Mouse (Mus musculus) Patski (cell line): ENCODE measurements around the gene Tmem181a. TPM values are rescaled to one million over a fixed set of nuclear protein-coding genes. Genes with fewer than 3 reads are reported as not detected.
"Not testable (repeated sequence)": the region's sequence is repeated elsewhere in the genome, so short reads cannot be mapped to it uniquely, and the experiment has no call there.

ENCODE experiments used
- ATAC-seq: fragments of 100-300 bp; one replicate; pipeline ENCODE4 v1.8.0; 2021
- CTCF ChIA-PET: fragments of 350-600 bp; sonication (Branson Sonifier 250); formaldehyde crosslinking; loops from one replicate; lab custom pipeline; 2022; ENCODE audit warnings: inconsistent platforms; lab: Charles Lee
- POLR2A ChIA-PET: fragments of 350-600 bp; sonication (Branson Sonifier 250); formaldehyde crosslinking; loops from one replicate; lab custom pipeline; 2022; ENCODE audit warnings: antibody characterized with exemption, inconsistent platforms; lab: Charles Lee
- DNase-seq: peaks from one replicate; pipeline ENCODE4 v3.0.0-alpha.2; 2011; ENCODE audit warnings: low read depth, low spot score
- H3K27me3 ChIP-seq: fragments of 371-371 bp; one replicate; pipeline ENCODE4 v1.5.1; 2021
- CTCF ChIP-seq: fragments of 100-300 bp; IDR thresholded peaks from one replicate; pipeline ENCODE4 v1.5.1; 2021
- in situ Hi-C: fragments of 300-500 bp; cut with MboI; formaldehyde crosslinking; loops from 3 replicates; pipeline ENCODE4 v1.11.1; 2018; ENCODE audit warnings: low pct_unique_long_range_greater_than_20kb, mixed read lengths
- polyA plus RNA-seq: library from polyadenylated mRNA; unstranded; gene quantifications from one replicate; pipeline ENCODE4 v1.2.3, GENCODE M21; 2021

The Tmem181a gene
- polyA plus RNA-seq = 8.5 TPM

- in situ Hi-C loops, CTCF ChIA-PET, POLR2A ChIA-PET, H3K27me3 ChIP-seq, DNase-seq: not testable (repeated sequence)
- ATAC-seq = peak; percentile 47
Measured at GRCm38 (mm10) chr17:6256400-6257069, at the start of gene Tmem181a. Gene Tmem181a, plus strand, starts transcription at chr17:6256860.

- CTCF ChIA-PET = no interaction called here
- in situ Hi-C loops = loop anchor here (25.0 kb wide), 1 partner anchor 151 kb away; no protein-coding TSS in a partner anchor
- no peaks in the 10 kb centered on the region for H3K27me3 ChIP-seq
- no peak for DNase-seq
- ATAC-seq = no peak
- no peak for TF ChIP-seq CTCF
- POLR2A ChIA-PET = no interaction called here
Measured at GRCm38 (mm10) chr17:6211721-6212120, 44.9 kb upstream of the Tmem181a start.

- POLR2A ChIA-PET = no interaction called here
- no peak for TF ChIP-seq CTCF
- H3K27me3 ChIP-seq = no peaks in the 10 kb centered on the region
- CTCF ChIA-PET = no interaction called here
- no peak for DNase-seq
- in situ Hi-C loops = loop anchor here (25.0 kb wide), 1 partner anchor 147 kb away; no protein-coding TSS in a partner anchor
- no peak for ATAC-seq
Measured at GRCm38 (mm10) chr17:6215640-6216039, 41.0 kb upstream of the Tmem181a start.

- no peak for TF ChIP-seq CTCF
- ATAC-seq = no peak
- in situ Hi-C loops = loop anchor here (25.0 kb wide), 1 partner anchor 146 kb away; no protein-coding TSS in a partner anchor
- ChIA-PET POLR2A (no interaction called here), CTCF (no interaction called here)
- no peaks in the 10 kb centered on the region for H3K27me3 ChIP-seq
- DNase-seq = no peak
Measured at GRCm38 (mm10) chr17:6216514-6216913, 40.1 kb upstream of the Tmem181a start.

GRCm38 (mm10) chr17:6232633-6233032 lies 24.0 kb upstream of the Tmem181a start:
- ATAC-seq, CTCF ChIA-PET, DNase-seq, in situ Hi-C loops, H3K27me3 ChIP-seq, POLR2A ChIA-PET: not testable (repeated sequence)

GRCm38 (mm10) chr17:6251298-6251697 lies 5.4 kb upstream of the Tmem181a start:
- ATAC-seq, CTCF ChIA-PET, DNase-seq, H3K27me3 ChIP-seq, in situ Hi-C loops, POLR2A ChIA-PET: not testable (repeated sequence)

GRCm38 (mm10) chr17:6257070-6257456 lies 403 bp downstream of the Tmem181a start:
- in situ Hi-C loops, CTCF ChIA-PET, H3K27me3 ChIP-seq, DNase-seq, POLR2A ChIA-PET, ATAC-seq: not testable (repeated sequence)

GRCm38 (mm10) chr17:6269876-6270831 lies 13.5 kb downstream of the Tmem181a start:
- peak; percentile 61 for ATAC-seq
- in situ Hi-C loops, CTCF ChIA-PET, DNase-seq, H3K27me3 ChIP-seq, POLR2A ChIA-PET: not testable (repeated sequence)

- CTCF ChIA-PET, H3K27me3 ChIP-seq, DNase-seq, ATAC-seq, in situ Hi-C loops, POLR2A ChIA-PET: not testable (repeated sequence)
Measured at GRCm38 (mm10) chr17:6270840-6271239, 14.2 kb downstream of the Tmem181a start.

GRCm38 (mm10) chr17:6271970-6272369 lies 15.3 kb downstream of the Tmem181a start:
- CTCF ChIA-PET, H3K27me3 ChIP-seq, DNase-seq, POLR2A ChIA-PET, ATAC-seq, in situ Hi-C loops: not testable (repeated sequence)

- POLR2A ChIA-PET = not testable (repeated sequence)
Measured at GRCm38 (mm10) chr17:6274693-6275092, 18.0 kb downstream of the Tmem181a start.

GRCm38 (mm10) chr17:6279205-6279604 lies 22.5 kb downstream of the Tmem181a start:
- POLR2A ChIA-PET, DNase-seq, in situ Hi-C loops, H3K27me3 ChIP-seq, ATAC-seq, CTCF ChIA-PET: not testable (repeated sequence)

More at GRCm38 (mm10) chr17:6274693-6275092, 18.0 kb downstream of the Tmem181a start:
- DNase-seq, H3K27me3 ChIP-seq, ATAC-seq, in situ Hi-C loops, CTCF ChIA-PET: not testable (repeated sequence)

GRCm38 (mm10) chr17:6279772-6280171 lies 23.1 kb downstream of the Tmem181a start:
- POLR2A ChIA-PET, CTCF ChIA-PET, H3K27me3 ChIP-seq, in situ Hi-C loops, ATAC-seq, DNase-seq: not testable (repeated sequence)

GRCm38 (mm10) chr17:6280513-6280912 lies 23.9 kb downstream of the Tmem181a start:
- POLR2A ChIA-PET, ATAC-seq, CTCF ChIA-PET, DNase-seq, in situ Hi-C loops, H3K27me3 ChIP-seq: not testable (repeated sequence)

GRCm38 (mm10) chr17:6283137-6283536 lies 26.5 kb downstream of the Tmem181a start:
- POLR2A ChIA-PET, CTCF ChIA-PET, H3K27me3 ChIP-seq, DNase-seq, ATAC-seq, in situ Hi-C loops: not testable (repeated sequence)
